Mouse (Mus musculus) CH12.LX (cell line): Measurements from ENCODE around the gene Dapk2. TPM values are rescaled to one million over a fixed set of nuclear protein-coding genes. Genes with fewer than 3 reads are reported as not detected.
A peak's percentile ranks its signal among the peaks of the same experiment; 100 is the strongest.

Experiments
- DNase-seq: peaks from one replicate; pipeline ENCODE4 v3.0.0-alpha.2; 2013; ENCODE audit errors: extremely low read depth
- H3K27ac ChIP-seq: 2 replicates; pipeline ENCODE4 v1.5.1; 2012; ENCODE audit warnings: low read depth, mild to moderate bottlenecking, control low read depth, moderate library complexity; ENCODE audit not compliant: insufficient read depth
- H3K27me3 ChIP-seq: replicated peaks from 2 replicates; pipeline ENCODE3; 2012; ENCODE audit warnings: inconsistent platforms
- H3K36me3 ChIP-seq, 2 experiments: replicated peaks in 1 of 2; 2 replicates each; pipeline versions ENCODE3 to v1.6.1; 2012; ENCODE audit warnings: inconsistent platforms in 1 of 2, low read length in 1 of 2, mild to moderate bottlenecking in 1 of 2, mixed read lengths in 1 of 2, moderate library complexity in 1 of 2; ENCODE audit not compliant: control insufficient read depth in 1 of 2, insufficient read depth in 1 of 2
- H3K4me1 ChIP-seq, 2 experiments: 2 replicates each; pipeline ENCODE4 v1.6.1; 2012; ENCODE audit warnings: inconsistent platforms in 1 of 2, moderate library complexity in 1 of 2; ENCODE audit not compliant: insufficient read depth in 2 of 2, control insufficient read depth in 1 of 2
- H3K4me2 ChIP-seq: 2 replicates; pipeline ENCODE4 v1.6.1; 2012; ENCODE audit warnings: low read depth, mild to moderate bottlenecking, control low read depth; ENCODE audit not compliant: poor library complexity, insufficient read depth, severe bottlenecking
- H3K4me3 ChIP-seq, 3 experiments: fragments of 150-350 bp in 1 of 3; sonication (generic) in 1 of 3; replicated peaks in 1 of 3; 2 replicates each; pipeline versions ENCODE3 to v1.5.1; 2011 to 2012; ENCODE audit warnings: low read depth in 2 of 3, low read length in 2 of 3, mild to moderate bottlenecking in 2 of 3, moderate library complexity in 2 of 3, control low read depth in 1 of 3, improper control_type of control experiment in 1 of 3, inconsistent platforms in 1 of 3, mixed read lengths in 1 of 3; ENCODE audit not compliant: poor library complexity in 1 of 3
- H3K79me2 ChIP-seq: replicated peaks from 2 replicates; pipeline ENCODE4 v1.6.1; 2012; ENCODE audit warnings: mild to moderate bottlenecking, moderate library complexity; ENCODE audit not compliant: control insufficient read depth, poor library complexity, insufficient read depth, severe bottlenecking; ENCODE audit errors: extremely low read depth
- H3K9ac ChIP-seq: 2 replicates; pipeline ENCODE4 v1.6.1; 2012; ENCODE audit warnings: low read depth, mild to moderate bottlenecking, control low read depth, moderate library complexity; ENCODE audit not compliant: insufficient read depth
- H3K9me3 ChIP-seq: replicated peaks from 2 replicates; pipeline ENCODE3; 2012; ENCODE audit warnings: low read length, inconsistent platforms, mixed read lengths
- BHLHE40 ChIP-seq: IDR thresholded peaks from 2 replicates; pipeline ENCODE4 v1.6.1; 2011; ENCODE audit warnings: mild to moderate bottlenecking, low read depth, low read length, improper control_type of control experiment
- CHD1 ChIP-seq: IDR thresholded peaks from 2 replicates; pipeline ENCODE4 v1.6.1; 2012; ENCODE audit warnings: low read depth, low read length, improper control_type of control experiment, inconsistent platforms
- E2F4 ChIP-seq: IDR thresholded peaks from 2 replicates; pipeline ENCODE4 v1.6.1; 2011; ENCODE audit warnings: low read depth, low read length, improper control_type of control experiment; ENCODE audit not compliant: insufficient replicate concordance
- ELF1 ChIP-seq: IDR thresholded peaks from 2 replicates; pipeline ENCODE4 v1.6.1; 2014; ENCODE audit warnings: low read depth, mild to moderate bottlenecking, inconsistent platforms, low read length, improper control_type of control experiment
- EP300 ChIP-seq: IDR thresholded peaks from 2 replicates; pipeline ENCODE4 v1.6.1; 2011; ENCODE audit warnings: low read length, improper control_type of control experiment
- GABPA ChIP-seq: IDR thresholded peaks from 2 replicates; pipeline ENCODE4 v1.6.1; 2012; ENCODE audit warnings: low read depth, low read length, improper control_type of control experiment, inconsistent platforms; ENCODE audit not compliant: insufficient replicate concordance
- JUN ChIP-seq: IDR thresholded peaks from 2 replicates; pipeline ENCODE4 v1.6.1; 2011; ENCODE audit warnings: low read depth, mild to moderate bottlenecking, low read length, improper control_type of control experiment, moderate library complexity; ENCODE audit not compliant: insufficient read depth
- MAFK ChIP-seq: IDR thresholded peaks from 2 replicates; pipeline ENCODE4 v1.6.1; 2011; ENCODE audit warnings: low read length, improper control_type of control experiment; ENCODE audit not compliant: insufficient replicate concordance
- MEF2A ChIP-seq: IDR thresholded peaks from 2 replicates; pipeline ENCODE4 v1.6.1; 2014; ENCODE audit warnings: low read depth, mild to moderate bottlenecking, inconsistent platforms, low read length, improper control_type of control experiment, borderline replicate concordance
- NELFE ChIP-seq: IDR thresholded peaks from 2 replicates; pipeline ENCODE4 v1.6.1; 2011; ENCODE audit warnings: low read depth, low read length, improper control_type of control experiment
- NRF1 ChIP-seq: IDR thresholded peaks from 2 replicates; pipeline ENCODE4 v1.6.1; 2014; ENCODE audit warnings: low read depth, mild to moderate bottlenecking, inconsistent platforms, low read length, improper control_type of control experiment, moderate library complexity
- PAX5 ChIP-seq: IDR thresholded peaks from 2 replicates; pipeline ENCODE4 v1.6.1; 2012; ENCODE audit warnings: low read length, inconsistent platforms, mixed read lengths
- SIN3A ChIP-seq: IDR thresholded peaks from 2 replicates; pipeline ENCODE4 v1.6.1; 2012; ENCODE audit warnings: low read length, improper control_type of control experiment, inconsistent platforms
- SMC3 ChIP-seq: IDR thresholded peaks from 2 replicates; pipeline ENCODE4 v1.6.1; 2011; ENCODE audit warnings: low read depth, low read length, improper control_type of control experiment
- UBTF ChIP-seq: IDR thresholded peaks from 2 replicates; pipeline ENCODE4 v1.6.1; 2012; ENCODE audit warnings: low read depth, mild to moderate bottlenecking, inconsistent platforms, low read length, improper control_type of control experiment, moderate library complexity
- USF1 ChIP-seq: IDR thresholded peaks from 2 replicates; pipeline ENCODE4 v1.6.1; 2014; ENCODE audit warnings: low read depth, mild to moderate bottlenecking, inconsistent platforms, low read length, improper control_type of control experiment
- ZC3H11A ChIP-seq: IDR thresholded peaks from 2 replicates; pipeline ENCODE4 v1.6.1; 2012; ENCODE audit warnings: low read depth, mild to moderate bottlenecking, inconsistent platforms, low read length, improper control_type of control experiment
- dilution Hi-C: fragments of 300-500 bp; cut with MboI; formaldehyde crosslinking; loops from 2 replicates; pipeline ENCODE4 v1.14.3; 2020; ENCODE audit warnings: low sequenced_read_pairs; ENCODE audit not compliant: extremely low pct_unique_long_range_greater_than_20kb, extremely low pct_ligation_motif_present
- in situ Hi-C: fragments of 300-500 bp; cut with MboI; formaldehyde crosslinking; loops from 3 replicates; pipeline ENCODE4 v1.14.3; 2019; ENCODE audit warnings: low sequenced_read_pairs, low pct_ligation_motif_present, low pct_unique_long_range_greater_than_20kb, mixed read lengths
- polyA plus RNA-seq: library from polyadenylated mRNA; unstranded; fragments of >175 nt; gene quantifications from 2 replicates; pipeline ENCODE4 v1.2.1, GENCODE M21; 2012; ENCODE audit warnings: low read depth; ENCODE audit not compliant: insufficient read length
- total RNA-seq, 2 experiments: library from RNA; depleted of rRNA; stranded (reverse); fragments of 300-350 nt in 1 of 2; fragments of >200 nt in 1 of 2; gene quantifications; 2 replicates each; pipeline ENCODE4 v1.2.3; 2012 to 2014

Dapk2 gene
- total and polyA plus RNA-seq, 3 experiments = 25.2 to 60.3 (median 39.0) TPM

GRCm38 (mm10) chr9:66285901-66286300 lies 127.9 kb downstream of the Dapk2 start:
- Histone ChIP-seq H3K79me2 (no peaks in the 10 kb centered on the region), H3K4me3 (no peak overlapping the region), H3K4me2 (no peak overlapping the region), H3K27me3 (no peaks in the 10 kb centered on the region), H3K36me3 (no peaks in the 10 kb centered on the region), H3K9ac (no peak overlapping the region), H3K4me1 (peaks cover 16 to 53% of the 10 kb centered on the region in 2 experiments; a peak in 3 of 4 replicates), H3K27ac (no peak overlapping the region)
- dilution Hi-C loops (no loop called here), in situ Hi-C loops (loop anchor here (10.0 to 25.0 kb wide), 3 partner anchors 131 to 326 kb away; partner anchors contain the start of gene Dapk2)
- no peak for DNase-seq
- peak; percentile 29; the same call in 1 of the 2 replicates for TF ChIP-seq BHLHE40
- no peak for TF ChIP-seq JUN
- no peak for TF ChIP-seq ZC3H11A
- no peak for TF ChIP-seq SMC3
- no peak for TF ChIP-seq MEF2A
- TF ChIP-seq, all 38 proteins: peak for 1
- no peaks in the 10 kb centered on the region for H3K9me3 ChIP-seq

GRCm38 (mm10) chr9:66290727-66291126 lies 132.7 kb downstream of the Dapk2 start:
- no peak for TF ChIP-seq MAFK
- no peak for TF ChIP-seq PAX5
- no peak for TF ChIP-seq ELF1
- TF ChIP-seq EP300 = no peak
- no peak for TF ChIP-seq SIN3A
- TF ChIP-seq USF1 = no peak
- TF ChIP-seq NELFE = no peak
- no peak for TF ChIP-seq E2F4
- no peak for TF ChIP-seq CHD1
- no peak for TF ChIP-seq NRF1
- no peak for TF ChIP-seq BHLHE40
- TF ChIP-seq UBTF = no peak
- no peak for TF ChIP-seq GABPA
- H3K27me3 ChIP-seq = no peaks in the 10 kb centered on the region
- no peaks in the 10 kb centered on the region for H3K9me3 ChIP-seq
- no peaks in the 10 kb centered on the region for H3K36me3 ChIP-seq
- in situ Hi-C loops (loop anchor here (25.0 kb wide), 1 partner anchor 322 kb away; no protein-coding TSS in a partner anchor), dilution Hi-C loops (no loop called here)
- H3K4me1 ChIP-seq = peaks cover 6 to 39% of the 10 kb centered on the region in 2 experiments
- DNase-seq = no peak
- no peak overlapping the region for H3K9ac ChIP-seq
- H3K79me2 ChIP-seq = no peaks in the 10 kb centered on the region
- H3K4me3 ChIP-seq = no peak overlapping the region
- H3K27ac ChIP-seq = no peak overlapping the region
- H3K4me2 ChIP-seq = no peak overlapping the region
